Mouse (Mus musculus) thymus, postnatal 0 days (tissue): Measurements from ENCODE around the gene Tmem200c. TPM values are rescaled to one million over a fixed set of nuclear protein-coding genes. Genes with fewer than 3 reads are reported as not detected.

Experiments
- DNase-seq: peaks from one replicate; pipeline ENCODE4 v3.0.0-alpha.2; 2015; ENCODE audit warnings: low spot score
- polyA plus RNA-seq: library from polyadenylated mRNA; unstranded; fragments of >200 nt; fragmentation: Nextera tagmentation; extraction: Ambion mirVana; gene quantifications from 2 replicates; pipeline ENCODE4 v1.2.1, GENCODE M21; 2015

Tmem200c gene
- polyA plus RNA-seq, 1 experiment from 2014 or later: not detected

DNA sequence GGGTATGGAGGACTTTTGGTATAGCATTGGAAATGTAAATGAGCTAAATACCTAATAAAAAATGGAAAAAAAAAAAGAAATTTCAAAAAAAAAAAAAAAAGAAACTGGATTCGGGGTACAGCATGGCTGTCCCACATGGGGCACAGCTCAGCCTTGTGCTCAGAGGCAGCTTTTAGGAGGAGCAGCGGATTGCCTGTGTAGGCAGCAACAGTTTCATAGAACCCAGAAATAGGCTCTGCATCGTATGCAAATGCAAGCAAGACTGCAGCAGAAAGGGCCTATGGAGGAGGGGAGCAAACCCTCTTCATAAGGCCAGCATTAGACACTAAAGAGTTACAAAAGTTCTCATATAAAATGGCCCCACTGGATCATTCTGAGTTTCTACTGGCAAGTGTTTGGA lies 64.2 kb downstream of the Tmem200c start:
- DNase-seq: no peak

Other genes with a start within 250 kb of the Tmem200c start
- 32.2 and 42.2 TPM in 2 replicates for gene Epb41l3, start 249.1 kb downstream of the Tmem200c start, polyA plus RNA-seq